ENCODE assay signal across 8 mouse cellular contexts in genomic region chr12:76593839-76594322, GRCm38 (mm10).
DNase-seq lines count a peak whose midpoint lies in the region; ATAC-seq lines count a peak whose summit lies in the region.

No protein-coding gene starts in this region.

- intact Hi-C loops in left cerebral cortex, postnatal 36 days (cut with DNase I): loop anchor here (1.0 to 10.0 kb wide), 3 partner anchors 98 to 219 kb away; partner anchors contain the start of genes Sptb and Zbtb1

- H3K9me3 ChIP-seq in intestine, embryonic 14.5 days (ENCODE audit: control insufficient read depth, low read length): no peaks in the 10 kb centered on the region
- H3K9me3 ChIP-seq in midbrain, embryonic 13.5 days: no peaks in the 10 kb centered on the region

- WGBS in intestine, embryonic 14.5 days: 10% methylated on average over 7 of the region's 7 CpGs
- WGBS in midbrain, embryonic 13.5 days: 6% methylated on average over 7 of the region's 7 CpGs

- no peak overlapping the region for H3K4me2 ChIP-seq in intestine, embryonic 14.5 days (ENCODE audit: low read length)
- no peak overlapping the region for H3K4me2 ChIP-seq in midbrain, embryonic 13.5 days (replicated peaks)

- peak overlapping the region; percentile 13; the same call in 1 of the 2 replicates for H3K27ac ChIP-seq in intestine, embryonic 14.5 days (ENCODE audit: low read depth)
- H3K27ac ChIP-seq in midbrain, embryonic 13.5 days: no peak overlapping the region

- peak; percentile 58 for DNase-seq in cerebellum, adult 11-12 months
- DNase-seq in cerebellum, adult 8-10 months: no peak
- DNase-seq in c-Kit-negative CD71-positive TER-119-positive erythroid progenitor cells, embryonic 14.5 days (ENCODE audit: low read depth, low spot score): peak; percentile 87
- DNase-seq in gastrocnemius, postnatal 10 days: peak; percentile 85
- peak; percentile 68 for DNase-seq in intestine, embryonic 14.5 days (ENCODE audit: low spot score)
- DNase-seq in left cerebral cortex, postnatal 36 days (ENCODE audit: low spot score in 2 of 2): peak; percentile 78 to 79
- DNase-seq in spleen, postnatal 4 days (ENCODE audit: low spot score in 2 of 2): peak; percentile 93 to 96

- ATAC-seq in intestine, embryonic 14.5 days (replicated peaks; ENCODE audit: low FRiP score, low TSS enrichment, low read depth): no peak
- peak; percentile 61; the same call in 1 of the 2 replicates for ATAC-seq in midbrain, embryonic 13.5 days

- no peak overlapping the region for H3K4me3 ChIP-seq in intestine, embryonic 14.5 days (ENCODE audit: low read depth, low read length)
- H3K4me3 ChIP-seq in midbrain, embryonic 13.5 days (replicated peaks): no peak overlapping the region

- H3K9ac ChIP-seq in intestine, embryonic 14.5 days (ENCODE audit: low read length): no peak overlapping the region
- H3K9ac ChIP-seq in midbrain, embryonic 13.5 days (replicated peaks): no peak overlapping the region

- H3K36me3 ChIP-seq in intestine, embryonic 14.5 days (ENCODE audit: control insufficient read depth, insufficient read depth, low read length): no peaks in the 10 kb centered on the region
- H3K36me3 ChIP-seq in midbrain, embryonic 13.5 days: no peaks in the 10 kb centered on the region

- 0 out of 2 replicates have a peak, but pooled peaks cover 5% of the 10 kb centered on the region for H3K27me3 ChIP-seq in intestine, embryonic 14.5 days (replicated peaks; ENCODE audit: control insufficient read depth, insufficient read depth, low read length)
- H3K27me3 ChIP-seq in midbrain, embryonic 13.5 days: no peaks in the 10 kb centered on the region; the same call in 1 of the 2 replicates

- peaks cover 13% of the 10 kb centered on the region for H3K4me1 ChIP-seq in intestine, embryonic 14.5 days (replicated peaks; ENCODE audit: control insufficient read depth, insufficient read depth, low read length)
- H3K4me1 ChIP-seq in midbrain, embryonic 13.5 days (replicated peaks): peaks cover 11% of the 10 kb centered on the region
